Mouse (Mus musculus) hindbrain, embryonic 12.5 days (tissue): ENCODE data around the gene Babam2. TPM values are rescaled to one million over a fixed set of nuclear protein-coding genes. Genes with fewer than 3 reads are reported as not detected.
"Not testable (repeated sequence)": the region's sequence is repeated elsewhere in the genome, so short reads cannot be mapped to it uniquely, and the experiment has no call there.

Source experiments
- ATAC-seq: fragments of 200-750 bp; cut with Nextera tagmentation; 2 replicates; pipeline ENCODE4 v1.8.0; 2017; ENCODE audit warnings: moderate TSS enrichment; ENCODE audit not compliant: low FRiP score
- H3K27ac ChIP-seq: fragments of 300-500 bp; sonication (generic); 2 replicates; pipeline ENCODE4 v1.5.1; 2016; ENCODE audit warnings: mild to moderate bottlenecking
- H3K27me3 ChIP-seq: fragments of 300-500 bp; sonication (generic); 2 replicates; pipeline ENCODE4 v1.6.1; 2016; ENCODE audit warnings: mild to moderate bottlenecking
- H3K36me3 ChIP-seq: fragments of 300-500 bp; sonication (generic); 2 replicates; pipeline ENCODE4 v1.6.1; 2016; ENCODE audit warnings: mild to moderate bottlenecking
- H3K4me1 ChIP-seq: fragments of 300-500 bp; sonication (generic); 2 replicates; pipeline ENCODE4 v1.6.1; 2016
- H3K4me2 ChIP-seq: fragments of 300-500 bp; sonication (generic); replicated peaks from 2 replicates; pipeline ENCODE4 v1.6.1; 2016; ENCODE audit warnings: mild to moderate bottlenecking
- H3K4me3 ChIP-seq: fragments of 300-500 bp; sonication (generic); 2 replicates; pipeline ENCODE4 v1.5.1; 2016; ENCODE audit warnings: mild to moderate bottlenecking
- H3K9ac ChIP-seq: fragments of 300-500 bp; sonication (generic); 2 replicates; pipeline ENCODE4 v1.6.1; 2016; ENCODE audit warnings: mild to moderate bottlenecking, moderate library complexity
- H3K9me3 ChIP-seq: fragments of 300-500 bp; sonication (generic); replicated peaks from 2 replicates; pipeline ENCODE4 v1.6.1; 2016; ENCODE audit warnings: mild to moderate bottlenecking
- WGBS: fragments of 180-500 bp; shearing (Covaris S2); methylation state at CpG from one replicate; pipeline ENCODE4 v1.1.7; 2016; 5-methylcytosine and 5-hydroxymethylcytosine counted together
- polyA plus RNA-seq: library from polyadenylated mRNA; unstranded; fragments of >200 nt; fragmentation: Nextera tagmentation; extraction: Ambion mirVana; gene quantifications from 2 replicates; pipeline ENCODE4 v1.2.1, GENCODE M21; 2016

Gene Babam2
- polyA plus RNA-seq, 1 experiment from 2014 or later, result 45.2 TPM

GRCm38 (mm10) chr5:31804211-31804610 lies 106.7 kb downstream of the Babam2 start:
- WGBS, result 88% methylated on average over 8 of the region's 8 CpGs
- not testable (repeated sequence) for H3K4me1 ChIP-seq, H3K9me3 ChIP-seq, H3K4me2 ChIP-seq, H3K27ac ChIP-seq, H3K27me3 ChIP-seq, H3K36me3 ChIP-seq, H3K4me3 ChIP-seq, ATAC-seq, H3K9ac ChIP-seq

GRCm38 (mm10) chr5:31804751-31805150 lies 107.3 kb downstream of the Babam2 start:
- WGBS, result 72% methylated on average over 8 of the region's 8 CpGs
- no peaks in the 10 kb centered on the region for H3K27me3 ChIP-seq

GRCm38 (mm10) chr5:31807312-31807711 lies 109.8 kb downstream of the Babam2 start:
- Histone ChIP-seq H3K4me2 (no peak overlapping the region), H3K36me3 (no peaks in the 10 kb centered on the region), H3K4me3 (no peak overlapping the region), H3K27ac (no peak overlapping the region), H3K9me3 (no peaks in the 10 kb centered on the region), H3K27me3 (no peaks in the 10 kb centered on the region), H3K4me1 (peaks cover 6% of the 10 kb centered on the region), H3K9ac (no peak overlapping the region)
- WGBS, result 99% methylated on average over 6 of the region's 6 CpGs
- ATAC-seq, result no peak

More at GRCm38 (mm10) chr5:31804751-31805150, 107.3 kb downstream of the Babam2 start:
- no peaks in the 10 kb centered on the region for H3K9me3 ChIP-seq
- no peak overlapping the region for H3K4me3 ChIP-seq
- no peak overlapping the region for H3K27ac ChIP-seq
- ATAC-seq, result no peak
- no peak overlapping the region for H3K9ac ChIP-seq
- H3K36me3 ChIP-seq, result no peaks in the 10 kb centered on the region
- H3K4me1 ChIP-seq, result no peaks in the 10 kb centered on the region
- no peak overlapping the region for H3K4me2 ChIP-seq

GRCm38 (mm10) chr5:31808271-31808670 lies 110.8 kb downstream of the Babam2 start:
- ATAC-seq, result no peak
- Histone ChIP-seq H3K4me3 (no peak overlapping the region), H3K9me3 (no peaks in the 10 kb centered on the region), H3K4me2 (no peak overlapping the region), H3K4me1 (peaks cover 6% of the 10 kb centered on the region), H3K27ac (no peak overlapping the region), H3K27me3 (no peaks in the 10 kb centered on the region), H3K36me3 (no peaks in the 10 kb centered on the region), H3K9ac (no peak overlapping the region)
- 89% methylated on average over 2 of the region's 2 CpGs for WGBS

GRCm38 (mm10) chr5:31810796-31811662 lies 113.5 kb downstream of the Babam2 start:
- no peak for ATAC-seq
- no peak overlapping the region for H3K4me3 ChIP-seq
- H3K36me3 ChIP-seq, result no peaks in the 10 kb centered on the region
- H3K4me2 ChIP-seq, result no peak overlapping the region
- no peaks in the 10 kb centered on the region for H3K9me3 ChIP-seq
- no peak overlapping the region for H3K9ac ChIP-seq
- H3K27ac ChIP-seq, result no peak overlapping the region
- WGBS, result 58% methylated on average over 12 of the region's 12 CpGs
- no peaks in the 10 kb centered on the region for H3K27me3 ChIP-seq
- H3K4me1 ChIP-seq, result peaks cover 6% of the 10 kb centered on the region

- Histone ChIP-seq H3K4me3 (no peak overlapping the region), H3K27ac (no peak overlapping the region), H3K4me2 (no peak overlapping the region), H3K36me3 (no peaks in the 10 kb centered on the region), H3K9ac (no peak overlapping the region), H3K4me1 (peaks cover 6% of the 10 kb centered on the region), H3K9me3 (no peaks in the 10 kb centered on the region), H3K27me3 (no peaks in the 10 kb centered on the region)
- no peak for ATAC-seq
- 84% methylated on average over 1 of the region's 1 CpGs for WGBS
Observed at GRCm38 (mm10) chr5:31811663-31812001, 114.1 kb downstream of the Babam2 start.

- ATAC-seq, result no peak
- H3K27ac ChIP-seq, result no peak overlapping the region
Observed at GRCm38 (mm10) chr5:31813156-31813675, 115.7 kb downstream of the Babam2 start.

GRCm38 (mm10) chr5:31814068-31814467 lies 116.6 kb downstream of the Babam2 start:
- Histone ChIP-seq H3K36me3 (no peaks in the 10 kb centered on the region), H3K4me3 (no peak overlapping the region), H3K4me2 (no peak overlapping the region), H3K27ac (no peak overlapping the region), H3K4me1 (peaks cover 6% of the 10 kb centered on the region), H3K9ac (no peak overlapping the region), H3K9me3 (no peaks in the 10 kb centered on the region), H3K27me3 (no peaks in the 10 kb centered on the region)
- no peak for ATAC-seq
- 90% methylated on average over 4 of the region's 4 CpGs for WGBS

More at GRCm38 (mm10) chr5:31813156-31813675, 115.7 kb downstream of the Babam2 start:
- Histone ChIP-seq H3K9me3 (no peaks in the 10 kb centered on the region), H3K4me2 (no peak overlapping the region), H3K4me1 (peaks cover 6% of the 10 kb centered on the region), H3K36me3 (no peaks in the 10 kb centered on the region), H3K4me3 (no peak overlapping the region), H3K27me3 (no peaks in the 10 kb centered on the region), H3K9ac (no peak overlapping the region)
- WGBS, result 85% methylated on average over 6 of the region's 6 CpGs

- WGBS, result 77% methylated on average over 7 of the region's 7 CpGs
- ATAC-seq, result no peak
Observed at GRCm38 (mm10) chr5:31815129-31815528, 117.6 kb downstream of the Babam2 start.

GRCm38 (mm10) chr5:31816082-31816481 lies 118.6 kb downstream of the Babam2 start:
- WGBS, result 90% methylated on average over 1 of the region's 1 CpGs
- no peak for ATAC-seq
- H3K27me3 ChIP-seq, result no peaks in the 10 kb centered on the region
- no peak overlapping the region for H3K27ac ChIP-seq
- no peak overlapping the region for H3K4me3 ChIP-seq
- no peak overlapping the region for H3K4me2 ChIP-seq
- no peaks in the 10 kb centered on the region for H3K9me3 ChIP-seq
- H3K4me1 ChIP-seq, result peaks cover under 1% of the 10 kb centered on the region
- no peaks in the 10 kb centered on the region for H3K36me3 ChIP-seq
- H3K9ac ChIP-seq, result no peak overlapping the region

More at GRCm38 (mm10) chr5:31815129-31815528, 117.6 kb downstream of the Babam2 start:
- H3K27ac ChIP-seq, result no peak overlapping the region
- H3K4me2 ChIP-seq, result no peak overlapping the region
- H3K4me3 ChIP-seq, result no peak overlapping the region
- H3K27me3 ChIP-seq, result no peaks in the 10 kb centered on the region
- H3K9me3 ChIP-seq, result no peaks in the 10 kb centered on the region
- H3K36me3 ChIP-seq, result no peaks in the 10 kb centered on the region
- peaks cover 6% of the 10 kb centered on the region for H3K4me1 ChIP-seq
- H3K9ac ChIP-seq, result no peak overlapping the region

- no peaks in the 10 kb centered on the region for H3K36me3 ChIP-seq
- H3K4me3 ChIP-seq, result no peak overlapping the region
- no peak overlapping the region for H3K27ac ChIP-seq
- H3K4me2 ChIP-seq, result no peak overlapping the region
- H3K9me3 ChIP-seq, result no peaks in the 10 kb centered on the region
- H3K4me1 ChIP-seq, result no peaks in the 10 kb centered on the region
- no peak for ATAC-seq
- H3K9ac ChIP-seq, result no peak overlapping the region
- WGBS, result 80% methylated on average over 3 of the region's 3 CpGs
- no peaks in the 10 kb centered on the region for H3K27me3 ChIP-seq
Observed at GRCm38 (mm10) chr5:31820801-31821200, 123.3 kb downstream of the Babam2 start.

GRCm38 (mm10) chr5:31821204-31821603 lies 123.7 kb downstream of the Babam2 start:
- H3K9ac ChIP-seq, result no peak overlapping the region
- H3K9me3 ChIP-seq, result no peaks in the 10 kb centered on the region

GRCm38 (mm10) chr5:31823673-31824072 lies 126.2 kb downstream of the Babam2 start:
- Histone ChIP-seq H3K36me3 (no peaks in the 10 kb centered on the region), H3K4me3 (no peak overlapping the region), H3K27ac (no peak overlapping the region), H3K4me2 (no peak overlapping the region), H3K4me1 (no peaks in the 10 kb centered on the region), H3K9me3 (no peaks in the 10 kb centered on the region), H3K9ac (no peak overlapping the region), H3K27me3 (no peaks in the 10 kb centered on the region)
- no peak for ATAC-seq
- WGBS, result 82% methylated on average over 3 of the region's 3 CpGs

More at GRCm38 (mm10) chr5:31821204-31821603, 123.7 kb downstream of the Babam2 start:
- Histone ChIP-seq H3K36me3 (no peaks in the 10 kb centered on the region), H3K4me3 (no peak overlapping the region), H3K27ac (no peak overlapping the region), H3K4me1 (no peaks in the 10 kb centered on the region), H3K4me2 (no peak overlapping the region), H3K27me3 (no peaks in the 10 kb centered on the region)
- WGBS, result 93% methylated on average over 1 of the region's 1 CpGs
- ATAC-seq, result no peak
